Mouse (Mus musculus) ES-E14 (cell line): Measurements from ENCODE around the gene Mvp. TPM values are rescaled to one million over a fixed set of nuclear protein-coding genes. Genes with fewer than 3 reads are reported as not detected.

Experiments
- DNase-seq: peaks from one replicate; pipeline ENCODE4 v3.0.0-alpha.2; 2013; ENCODE audit warnings: low read depth, low spot score
- H3K27ac ChIP-seq: 2 replicates; pipeline ENCODE4 v1.5.1; 2012; ENCODE audit warnings: low read depth, mild to moderate bottlenecking, low read length, moderate library complexity, mixed read lengths; ENCODE audit not compliant: poor library complexity, insufficient read depth, severe bottlenecking
- H3K36me3 ChIP-seq: 2 replicates; pipeline ENCODE4 v1.6.1; 2012; ENCODE audit warnings: mild to moderate bottlenecking, low read length, moderate library complexity, mixed read lengths; ENCODE audit not compliant: control insufficient read depth, poor library complexity, insufficient read depth, severe bottlenecking
- H3K4me1 ChIP-seq, 2 experiments: fragments of 150-350 bp in 1 of 2; sonication (generic) in 1 of 2; 2 replicates each; pipeline ENCODE4 v1.6.1; 2012; ENCODE audit warnings: low read length in 2 of 2, mild to moderate bottlenecking in 1 of 2, mixed read lengths in 1 of 2; ENCODE audit not compliant: control insufficient read depth in 2 of 2, insufficient read depth in 2 of 2, poor library complexity in 1 of 2
- H3K4me3 ChIP-seq, 2 experiments: fragments of 150-350 bp in 1 of 2; sonication (generic) in 1 of 2; 2 replicates each; pipeline ENCODE4 v1.5.1; 2012; ENCODE audit warnings: low read length in 2 of 2, low read depth in 1 of 2, mild to moderate bottlenecking in 1 of 2, mixed read lengths in 1 of 2; ENCODE audit not compliant: insufficient read depth in 1 of 2, poor library complexity in 1 of 2, severe bottlenecking in 1 of 2
- H3K9ac ChIP-seq: 2 replicates; pipeline ENCODE4 v1.6.1; 2012; ENCODE audit warnings: low read depth, mild to moderate bottlenecking, low read length, mixed read lengths; ENCODE audit not compliant: poor library complexity, insufficient read depth, severe bottlenecking
- H3K9me3 ChIP-seq: fragments of 150-350 bp; sonication (generic); 2 replicates; pipeline ENCODE4 v1.6.1; 2012; ENCODE audit warnings: low read depth, mild to moderate bottlenecking, low read length; ENCODE audit not compliant: control insufficient read depth, insufficient read depth
- CHD2 ChIP-seq: IDR thresholded peaks from 2 replicates; pipeline ENCODE4 v1.6.1; 2014; ENCODE audit warnings: mild to moderate bottlenecking, low read depth, low read length, inconsistent platforms
- HCFC1 ChIP-seq: IDR thresholded peaks from 2 replicates; pipeline ENCODE4 v1.6.1; 2012; ENCODE audit warnings: low read length, inconsistent platforms, borderline replicate concordance; ENCODE audit not compliant: insufficient read depth
- MAFK ChIP-seq: IDR thresholded peaks from 2 replicates; pipeline ENCODE4 v1.6.1; 2014; ENCODE audit warnings: mild to moderate bottlenecking, low read depth, low read length, inconsistent platforms; ENCODE audit not compliant: insufficient read depth
- ZC3H11A ChIP-seq: IDR thresholded peaks from 2 replicates; pipeline ENCODE4 v1.6.1; 2012; ENCODE audit warnings: low read depth, mild to moderate bottlenecking, inconsistent platforms, low read length, borderline replicate concordance
- ZNF384 ChIP-seq: IDR thresholded peaks from 2 replicates; pipeline ENCODE4 v1.6.1; 2012; ENCODE audit warnings: low read depth, low read length, inconsistent platforms
- in situ Hi-C, 2 experiments: fragments of 600-800 bp; cut with MboI; formaldehyde crosslinking; loops; one replicate each; pipeline ENCODE4 v1.15.1; 2025; ENCODE audit warnings: low sequenced_read_pairs in 2 of 2, inconsistent platforms in 1 of 2; ENCODE audit not compliant: unreplicated experiment in 2 of 2
- total RNA-seq: library from RNA; depleted of rRNA; stranded (reverse); fragments of 300-350 nt; gene quantifications from 2 replicates; pipeline ENCODE4 v1.2.3, GENCODE M21; 2012

Gene Mvp
- total RNA-seq, 1 experiment, result 56.0 TPM

- no peak for TF ChIP-seq ZNF384
- no peak for TF ChIP-seq MAFK
- no peak for TF ChIP-seq ZC3H11A
- no peak for TF ChIP-seq HCFC1
- no peak for TF ChIP-seq CHD2
- Histone ChIP-seq H3K36me3 (peaks cover 43% of the 10 kb centered on the region), H3K4me1 (peaks cover 7 to 11% of the 10 kb centered on the region in 2 experiments; a peak in 2 of 4 replicates), H3K27ac (no peak overlapping the region), H3K4me3 (peak overlapping the region in 1 of 2 experiments; percentile 87; a peak in 3 of 4 replicates), H3K9me3 (no peaks in the 10 kb centered on the region), H3K9ac (peak overlapping the region; percentile 90)
- no peak for DNase-seq
- in situ Hi-C loops, result no loop called here
Observed at GRCm38 (mm10) chr7:127023272-127023691, 8.9 kb upstream of the Mvp start.

- H3K4me3 ChIP-seq, result peak overlapping the region in 1 of 2 experiments; percentile 87; a peak in 3 of 4 replicates
- DNase-seq, result no peak
- in situ Hi-C loops, result no loop called here
- peak overlapping the region; percentile 24 for H3K27ac ChIP-seq
- H3K4me1 ChIP-seq, result peaks cover 5 to 11% of the 10 kb centered on the region in 2 experiments; a peak in 2 of 4 replicates
- H3K9ac ChIP-seq, result peak overlapping the region; percentile 90
- TF ChIP-seq ZC3H11A (no peak), HCFC1 (no peak), MAFK (no peak), CHD2 (no peak), ZNF384 (no peak)
- H3K36me3 ChIP-seq, result peaks cover 37% of the 10 kb centered on the region
- H3K9me3 ChIP-seq, result no peaks in the 10 kb centered on the region
Observed at GRCm38 (mm10) chr7:127022528-127023271, 8.3 kb upstream of the Mvp start.

- no peak for TF ChIP-seq ZC3H11A
- TF ChIP-seq CHD2, result 0 out of 2 replicates have a peak, but pooled peaks have one; percentile 22
- TF ChIP-seq MAFK, result no peak
- Histone ChIP-seq H3K4me3 (peak overlapping the region; percentile 60 to 62), H3K9me3 (no peaks in the 10 kb centered on the region), H3K36me3 (peaks cover 36% of the 10 kb centered on the region), H3K27ac (no peak overlapping the region), H3K9ac (peak overlapping the region; percentile 31; the same call in 1 of the 2 replicates), H3K4me1 (peaks cover 5 to 11% of the 10 kb centered on the region in 2 experiments; a peak in 2 of 4 replicates)
- no peak for DNase-seq
- in situ Hi-C loops, result no loop called here
Observed at GRCm38 (mm10) chr7:127021563-127022527, 7.4 kb upstream of the Mvp start.

- H3K4me3 ChIP-seq, result peak within 1 kb of the TSS; percentile 60 to 62
- peak within 1 kb of the TSS; percentile 52 for H3K27ac ChIP-seq
- peaks cover 36% of the 10 kb centered on the region for H3K36me3 ChIP-seq
- TF ChIP-seq HCFC1 (no peak), CHD2 (no peak), ZNF384 (no peak)
- in situ Hi-C loops, result no loop called here
- peaks cover 5 to 11% of the 10 kb centered on the region in 2 experiments; a peak in 2 of 4 replicates for H3K4me1 ChIP-seq
- H3K9ac ChIP-seq, result peak within 1 kb of the TSS; percentile 31
- no peak for DNase-seq
- no peaks in the 10 kb centered on the region for H3K9me3 ChIP-seq
Observed at GRCm38 (mm10) chr7:127020901-127021562, 6.6 kb upstream of the Mvp start, which contains the start of the genes Gm42742 and Prrt2. Gene Gm42742, minus strand, starts transcription at chr7:127021097. Gene Prrt2, minus strand, starts transcription at chr7:127021211.
